Mouse (Mus musculus): ENCODE data around the gene Paqr8. TPM values are rescaled to one million over a fixed set of nuclear protein-coding genes. Genes with fewer than 3 reads are reported as not detected.
A peak's percentile ranks its signal among the peaks of the same experiment; 100 is the strongest.
"Not testable (repeated sequence)": the region's sequence is repeated elsewhere in the genome, so short reads cannot be mapped to it uniquely, and the experiment has no call there.

The Paqr8 gene
- polyA plus RNA-seq, 1 experiment = 5.6 TPM

DNA sequence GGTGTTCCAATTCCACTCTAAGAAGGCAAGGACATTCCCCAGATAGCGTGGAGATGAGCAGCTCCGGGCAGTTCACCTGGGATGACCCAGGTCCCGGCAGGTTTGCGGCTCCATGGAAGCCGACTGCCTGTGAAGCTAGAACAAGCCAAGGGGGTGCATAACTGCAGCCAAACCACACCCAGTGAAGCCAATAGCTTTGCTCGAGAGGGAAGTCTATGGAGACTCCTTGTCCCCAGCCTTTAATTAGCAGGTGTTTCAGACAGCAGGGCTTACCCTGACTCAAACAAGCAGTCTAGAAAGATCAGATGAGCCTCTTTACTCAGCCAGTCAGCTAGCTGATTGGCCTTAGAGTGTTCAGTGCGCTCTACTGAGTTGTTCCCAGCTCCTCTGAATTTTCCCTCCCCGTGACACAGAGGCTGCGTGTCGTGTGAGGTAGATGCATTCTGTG is 30.7 kb downstream of the Paqr8 start:
- WGBS = 74% methylated on average over 10 of the region's 10 CpGs
- no peak overlapping the region for H3K4me3 ChIP-seq (ENCODE audit: low read depth, low read length)
- H3K4me1 ChIP-seq (ENCODE audit: control insufficient read depth, insufficient read depth, insufficient read length, low read length) = no peaks in the 10 kb centered on the region
- H3K27me3 ChIP-seq (ENCODE audit: control insufficient read depth, insufficient read depth, low read length) = no peaks in the 10 kb centered on the region
- H3K36me3 ChIP-seq (ENCODE audit: control insufficient read depth, insufficient read depth, low read length) = no peaks in the 10 kb centered on the region
- no peak overlapping the region for H3K27ac ChIP-seq (ENCODE audit: insufficient read depth, low read depth, low read length)
- TF ChIP-seq CTCF (IDR thresholded peaks at IDR 0.05; ENCODE audit: extremely low read depth, insufficient read length, insufficient replicate concordance, low read depth, low read length) (no peak), POLR2A (IDR thresholded peaks at IDR 0.05; ENCODE audit: low read depth, low read length) (no peak)

DNA sequence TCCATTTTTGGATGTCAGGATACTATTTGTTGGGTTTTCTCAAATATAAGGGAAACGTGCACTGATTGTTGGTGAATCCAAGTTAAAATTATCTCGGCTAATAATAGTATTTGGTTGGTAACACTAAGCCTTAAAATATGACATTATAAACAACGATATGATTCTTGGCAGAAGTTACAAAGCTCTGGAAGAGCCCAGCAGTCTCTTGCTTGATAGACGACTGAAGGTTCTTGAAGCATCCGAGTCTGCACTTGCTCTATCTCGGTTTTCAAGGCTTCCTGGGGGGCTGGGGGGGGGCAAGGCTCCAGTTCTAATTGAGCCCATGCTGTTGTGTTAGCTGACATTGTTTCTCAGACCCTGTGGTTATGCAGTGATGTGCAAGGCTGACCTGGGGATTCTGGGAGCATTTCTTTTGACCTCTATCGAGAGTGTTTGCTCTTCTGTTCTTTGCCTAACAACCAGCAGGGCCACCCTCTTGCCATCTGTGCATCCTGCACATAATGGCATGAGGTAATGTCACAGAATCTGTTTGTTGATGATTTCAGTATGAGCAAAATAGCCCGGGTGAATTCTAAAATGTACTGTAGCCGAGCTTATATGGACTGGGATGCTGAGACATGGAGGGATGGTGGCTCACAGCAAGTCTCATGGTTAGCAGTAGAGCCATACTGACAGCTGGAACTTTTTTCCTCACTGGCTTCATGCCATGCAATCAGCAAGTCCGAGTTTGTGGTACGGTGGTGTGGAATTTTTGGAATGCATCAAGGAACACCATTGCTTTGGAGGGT is 32.4 kb downstream of the Paqr8 start:
- Histone ChIP-seq H3K36me3 (ENCODE audit: control insufficient read depth, insufficient read depth, low read length) (no peaks in the 10 kb centered on the region), H3K27me3 (ENCODE audit: control insufficient read depth, insufficient read depth, low read length) (no peaks in the 10 kb centered on the region), H3K4me1 (ENCODE audit: control insufficient read depth, insufficient read depth, insufficient read length, low read length) (no peaks in the 10 kb centered on the region), H3K27ac (ENCODE audit: insufficient read depth, low read depth, low read length) (no peak overlapping the region), H3K4me3 (ENCODE audit: low read depth, low read length) (no peak overlapping the region)
- WGBS = 48% methylated on average over 11 of the region's 11 CpGs
- TF ChIP-seq CTCF (IDR thresholded peaks at IDR 0.05; ENCODE audit: extremely low read depth, insufficient read length, insufficient replicate concordance, low read depth, low read length) (no peak), POLR2A (IDR thresholded peaks at IDR 0.05; ENCODE audit: low read depth, low read length) (no peak)

DNA sequence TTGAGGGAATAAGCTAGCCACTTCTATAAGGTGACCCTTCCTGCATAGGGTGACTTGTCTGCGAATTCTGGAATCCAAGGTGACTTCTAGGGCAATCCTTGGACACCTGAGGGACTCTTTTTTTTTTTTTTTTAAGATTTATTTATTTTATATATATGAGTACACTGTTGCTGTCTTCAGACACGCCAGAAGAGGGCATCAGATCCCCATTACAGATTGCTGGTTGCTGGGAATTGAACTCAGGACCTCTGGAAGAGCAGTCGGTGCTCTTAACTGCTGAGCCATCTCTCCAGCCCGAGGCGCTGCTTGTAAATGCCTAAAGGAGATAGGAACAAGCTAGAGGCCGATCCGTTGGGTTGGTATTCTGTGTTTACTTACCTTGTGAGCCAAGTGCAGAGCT is 34.9 kb downstream of the Paqr8 start:
- not testable (repeated sequence) for H3K4me3 ChIP-seq (ENCODE audit: low read depth, low read length); H3K4me1 ChIP-seq (ENCODE audit: control insufficient read depth, insufficient read depth, insufficient read length, low read length); H3K36me3 ChIP-seq (ENCODE audit: control insufficient read depth, insufficient read depth, low read length); H3K27me3 ChIP-seq (ENCODE audit: control insufficient read depth, insufficient read depth, low read length); H3K27ac ChIP-seq (ENCODE audit: insufficient read depth, low read depth, low read length)
- 71% methylated on average over 7 of the region's 7 CpGs for WGBS

DNA sequence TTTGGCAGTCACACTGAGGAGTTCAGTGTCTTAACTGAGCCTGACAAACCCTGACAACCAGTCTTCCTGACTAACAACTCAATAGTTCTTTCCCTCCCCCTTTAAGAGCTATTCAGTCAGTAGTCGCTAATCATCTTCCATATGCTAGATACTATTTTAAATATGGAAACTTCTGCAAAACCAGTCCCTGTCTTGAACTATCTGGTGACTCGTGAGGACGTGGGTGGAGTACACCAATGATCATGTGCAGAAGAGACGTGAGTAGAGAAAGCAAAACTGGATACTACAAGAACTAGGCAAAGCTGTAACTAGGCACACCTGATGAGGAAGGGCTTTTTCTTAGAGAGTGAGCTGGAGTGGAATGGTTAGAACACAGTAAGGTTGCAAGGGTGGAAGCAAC is 35.5 kb downstream of the Paqr8 start:
- Histone ChIP-seq H3K27ac (ENCODE audit: insufficient read depth, low read depth, low read length) (no peak overlapping the region), H3K27me3 (ENCODE audit: control insufficient read depth, insufficient read depth, low read length) (no peaks in the 10 kb centered on the region), H3K4me1 (ENCODE audit: control insufficient read depth, insufficient read depth, insufficient read length, low read length) (no peaks in the 10 kb centered on the region), H3K4me3 (ENCODE audit: low read depth, low read length) (no peak overlapping the region), H3K36me3 (ENCODE audit: control insufficient read depth, insufficient read depth, low read length) (no peaks in the 10 kb centered on the region)
- 82% methylated on average over 4 of the region's 4 CpGs for WGBS
- TF ChIP-seq POLR2A (IDR thresholded peaks at IDR 0.05; ENCODE audit: low read depth, low read length) (no peak), CTCF (IDR thresholded peaks at IDR 0.05; ENCODE audit: extremely low read depth, insufficient read length, insufficient replicate concordance, low read depth, low read length) (no peak)

DNA sequence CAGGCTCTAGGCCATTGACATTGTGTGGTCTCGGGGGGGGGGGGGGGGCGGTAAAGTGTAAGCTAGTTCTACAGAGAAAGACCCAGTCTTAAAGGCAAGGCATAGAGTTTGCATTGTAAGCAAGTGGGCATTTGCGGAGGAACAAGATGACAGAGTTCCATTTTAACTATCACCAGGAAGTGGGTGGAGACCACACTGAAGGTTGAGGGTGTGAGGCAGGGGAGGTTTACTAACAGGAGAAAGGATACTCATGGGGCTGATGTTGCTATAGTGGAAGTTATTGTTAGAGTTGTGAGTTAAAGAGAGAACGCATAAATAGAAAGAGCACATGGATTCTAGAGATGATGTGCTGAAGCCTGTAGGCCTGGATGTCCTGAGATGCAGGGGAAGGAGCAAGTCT is 36.0 kb downstream of the Paqr8 start:
- Histone ChIP-seq H3K4me3 (ENCODE audit: low read depth, low read length) (no peak overlapping the region), H3K27me3 (ENCODE audit: control insufficient read depth, insufficient read depth, low read length) (no peaks in the 10 kb centered on the region), H3K27ac (ENCODE audit: insufficient read depth, low read depth, low read length) (no peak overlapping the region), H3K4me1 (ENCODE audit: control insufficient read depth, insufficient read depth, insufficient read length, low read length) (no peaks in the 10 kb centered on the region), H3K36me3 (ENCODE audit: control insufficient read depth, insufficient read depth, low read length) (no peaks in the 10 kb centered on the region)
- WGBS = 78% methylated on average over 4 of the region's 4 CpGs
- TF ChIP-seq POLR2A (IDR thresholded peaks at IDR 0.05; ENCODE audit: low read depth, low read length) (no peak), CTCF (IDR thresholded peaks at IDR 0.05; ENCODE audit: extremely low read depth, insufficient read length, insufficient replicate concordance, low read depth, low read length) (no peak)

DNA sequence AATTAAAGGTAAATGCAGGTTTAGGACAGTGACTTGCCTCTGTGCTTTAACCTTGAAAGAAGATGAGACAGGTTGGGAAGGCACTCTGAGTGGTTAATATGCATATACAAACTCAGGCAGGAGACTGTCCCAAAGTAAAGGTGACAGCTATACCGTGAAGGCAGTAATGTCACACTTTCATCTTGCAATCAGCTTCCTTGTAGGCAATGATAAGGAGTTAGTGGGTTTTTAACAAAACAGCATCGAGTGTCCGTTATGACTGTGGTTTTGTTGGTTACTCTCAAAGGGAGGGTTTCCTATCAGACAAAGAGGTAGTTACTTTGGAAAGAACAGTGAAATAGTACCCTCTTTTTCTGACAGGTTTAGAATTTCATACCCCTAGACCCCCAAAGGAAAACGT is 38.1 kb downstream of the Paqr8 start:
- 61% methylated on average over 4 of the region's 4 CpGs for WGBS
- no peaks in the 10 kb centered on the region for H3K27me3 ChIP-seq (ENCODE audit: control insufficient read depth, insufficient read depth, low read length)
- no peaks in the 10 kb centered on the region for H3K36me3 ChIP-seq (ENCODE audit: control insufficient read depth, insufficient read depth, low read length)
- TF ChIP-seq CTCF (IDR thresholded peaks at IDR 0.05; ENCODE audit: extremely low read depth, insufficient read length, insufficient replicate concordance, low read depth, low read length) (no peak), POLR2A (IDR thresholded peaks at IDR 0.05; ENCODE audit: low read depth, low read length) (no peak)
- H3K4me1 ChIP-seq (ENCODE audit: control insufficient read depth, insufficient read depth, insufficient read length, low read length) = no peaks in the 10 kb centered on the region
- H3K27ac ChIP-seq (ENCODE audit: insufficient read depth, low read depth, low read length) = no peak overlapping the region
- no peak overlapping the region for H3K4me3 ChIP-seq (ENCODE audit: low read depth, low read length)

DNA sequence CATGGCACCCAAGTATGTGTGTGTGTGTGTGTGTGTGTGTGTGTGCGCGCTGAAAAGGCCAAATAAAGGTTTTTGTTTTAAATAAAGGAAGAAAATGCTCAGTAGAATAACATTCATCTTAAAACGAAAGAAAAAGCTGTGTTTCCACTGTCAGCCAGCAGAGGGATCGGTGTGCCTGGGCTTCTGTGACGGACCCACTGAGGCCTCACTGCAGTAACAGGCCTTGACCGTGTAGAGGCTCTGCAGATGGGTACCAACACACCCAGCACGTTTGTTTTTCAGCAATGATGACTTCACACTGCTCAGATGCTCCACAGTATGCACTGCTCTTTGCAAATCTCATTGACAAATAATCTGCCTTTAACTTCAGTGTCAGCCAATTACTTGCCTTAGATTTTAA is 43.1 kb downstream of the Paqr8 start:
- WGBS = 29% methylated on average over 7 of the region's 7 CpGs

More for the DNA sequence above, 43.1 kb downstream of the Paqr8 start:
- H3K4me3 ChIP-seq (ENCODE audit: low read depth, low read length) = no peak overlapping the region
- H3K27me3 ChIP-seq (ENCODE audit: control insufficient read depth, insufficient read depth, low read length) = no peaks in the 10 kb centered on the region
- 0 out of 2 replicates have a peak, but pooled peaks cover 3% of the 10 kb centered on the region for H3K4me1 ChIP-seq (ENCODE audit: control insufficient read depth, insufficient read depth, insufficient read length, low read length)
- H3K27ac ChIP-seq (ENCODE audit: insufficient read depth, low read depth, low read length) = no peak overlapping the region
- TF ChIP-seq POLR2A (IDR thresholded peaks at IDR 0.05; ENCODE audit: low read depth, low read length) = no peak
- TF ChIP-seq CTCF (IDR thresholded peaks at IDR 0.05; ENCODE audit: extremely low read depth, insufficient read length, insufficient replicate concordance, low read depth, low read length) = peak; percentile 75; the same call in 1 of the 2 replicates
- H3K36me3 ChIP-seq (ENCODE audit: control insufficient read depth, insufficient read depth, low read length) = no peaks in the 10 kb centered on the region
